1 mouse cellular context compared by ENCODE assay signal in the genomic region with DNA sequence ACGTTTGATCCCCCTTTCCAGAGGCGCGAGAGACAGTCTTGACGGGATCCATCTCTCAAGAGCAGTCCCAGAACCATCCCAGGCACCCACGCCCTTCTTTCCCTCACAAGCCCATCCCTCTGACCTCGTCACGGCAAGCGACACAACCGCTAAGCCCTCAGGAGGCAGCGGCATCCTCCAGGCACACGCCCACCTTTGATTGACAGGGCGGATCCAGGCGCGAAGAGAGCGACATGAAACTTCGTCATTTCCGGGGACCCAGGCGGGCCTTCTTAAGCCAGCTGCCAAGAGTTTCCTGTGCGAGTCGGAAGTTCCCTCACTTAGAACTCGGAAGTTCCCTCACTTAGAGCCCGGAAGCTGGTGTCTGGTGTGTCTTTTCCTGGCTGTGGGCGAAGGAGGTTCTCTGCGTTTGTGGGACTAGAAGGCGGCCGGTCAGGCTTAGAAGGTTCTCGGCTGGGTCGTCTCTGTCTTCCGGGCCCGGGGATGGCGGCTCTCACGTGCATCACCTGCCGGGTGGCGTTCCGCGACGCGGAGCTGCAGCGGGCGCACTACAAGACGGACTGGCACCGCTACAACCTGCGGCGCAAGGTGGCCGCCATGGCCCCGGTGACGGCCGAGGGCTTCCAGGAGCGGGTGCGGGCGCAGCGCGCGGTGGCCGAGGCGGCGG.
A peak's percentile ranks its signal among the peaks of the same experiment; 100 is the strongest.
TF ChIP-seq lines count a peak whose summit lies in the region.

A gene (plus strand): TSS at position 300 of the 667 bp plus-strand sequence.

TF ChIP-seq in myocyte, 11 proteins besides CTCF, POLR2A, EP300 and RAD21 (continued from another document):
- TF ChIP-seq SRF (IDR thresholded peaks at IDR 0.05; ENCODE audit: control insufficient read depth, insufficient read length, low read depth) = peak; percentile 68
TF ChIP-seq in myocyte: peak in this region for 6.
